Mouse (Mus musculus) limb, embryonic 10.5 days (tissue): ENCODE data around the gene Prokr2. TPM values are rescaled to one million over a fixed set of nuclear protein-coding genes. Genes with fewer than 3 reads are reported as not detected.
"Not testable (repeated sequence)": the region's sequence is repeated elsewhere in the genome, so short reads cannot be mapped to it uniquely, and the experiment has no call there.

Source experiments
- DNase-seq: peaks from one replicate; pipeline ENCODE4 v3.0.0-alpha.2; 2017; ENCODE audit warnings: low spot score
- H3K27ac ChIP-seq: fragments of 300-500 bp; sonication (generic); 2 replicates; pipeline ENCODE4 v1.5.1; 2016; ENCODE audit warnings: mild to moderate bottlenecking
- H3K27me3 ChIP-seq: fragments of 300-500 bp; sonication (generic); 2 replicates; pipeline ENCODE4 v1.6.1; 2016; ENCODE audit warnings: low read depth, mild to moderate bottlenecking; ENCODE audit not compliant: poor library complexity, severe bottlenecking
- H3K36me3 ChIP-seq: fragments of 300-500 bp; sonication (generic); 2 replicates; pipeline ENCODE4 v1.6.1; 2016; ENCODE audit warnings: mild to moderate bottlenecking, moderate library complexity
- H3K4me1 ChIP-seq: fragments of 300-500 bp; sonication (generic); 2 replicates; pipeline ENCODE4 v1.6.1; 2016
- H3K4me3 ChIP-seq: fragments of 300-500 bp; sonication (generic); 2 replicates; pipeline ENCODE4 v1.5.1; 2016; ENCODE audit warnings: mild to moderate bottlenecking, moderate library complexity
- H3K9me3 ChIP-seq: fragments of 300-500 bp; sonication (generic); replicated peaks from 2 replicates; pipeline ENCODE4 v1.6.1; 2016; ENCODE audit warnings: mild to moderate bottlenecking
- WGBS: fragments of 180-500 bp; shearing (Covaris S2); methylation state at CpG from one replicate; pipeline ENCODE4 v1.1.7; 2016; 5-methylcytosine and 5-hydroxymethylcytosine counted together
- polyA plus RNA-seq: library from polyadenylated mRNA; unstranded; fragments of >200 nt; fragmentation: Nextera tagmentation; extraction: Ambion mirVana; gene quantifications from 2 replicates; pipeline ENCODE4 v1.2.1, GENCODE M21; 2016

The Prokr2 gene
- polyA plus RNA-seq, 1 experiment from 2014 or later, result 0.78 TPM

- H3K4me1 ChIP-seq, result peaks cover 7% of the 10 kb centered on the region
- H3K27ac ChIP-seq, result no peak overlapping the region
- WGBS, result 90% methylated on average over 10 of the region's 10 CpGs
- H3K9me3 ChIP-seq, result no peaks in the 10 kb centered on the region
- no peak overlapping the region for H3K4me3 ChIP-seq
- no peaks in the 10 kb centered on the region for H3K27me3 ChIP-seq
- no peak for DNase-seq
- peaks cover 58% of the 10 kb centered on the region for H3K36me3 ChIP-seq
Observed at GRCm38 (mm10) chr2:132293694-132294450, 91.4 kb downstream of the Prokr2 start.

GRCm38 (mm10) chr2:132292083-132292482, 93.2 kb downstream of the Prokr2 start:
- H3K4me1 ChIP-seq, result peaks cover 7% of the 10 kb centered on the region
- 56% methylated on average over 4 of the region's 4 CpGs for WGBS
- no peak for DNase-seq
- H3K27ac ChIP-seq, result no peak overlapping the region
- no peaks in the 10 kb centered on the region for H3K27me3 ChIP-seq
- H3K9me3 ChIP-seq, result no peaks in the 10 kb centered on the region
- H3K4me3 ChIP-seq, result no peak overlapping the region
- H3K36me3 ChIP-seq, result peaks cover 40% of the 10 kb centered on the region

GRCm38 (mm10) chr2:132291265-132291664, 94.0 kb downstream of the Prokr2 start:
- Histone ChIP-seq H3K36me3 (peaks cover 32% of the 10 kb centered on the region), H3K27ac (no peak overlapping the region), H3K4me3 (no peak overlapping the region), H3K9me3 (no peaks in the 10 kb centered on the region), H3K27me3 (no peaks in the 10 kb centered on the region), H3K4me1 (peaks cover 7% of the 10 kb centered on the region)
- no peak for DNase-seq
- WGBS, result 75% methylated on average over 3 of the region's 3 CpGs

- no peak for DNase-seq
- Histone ChIP-seq H3K4me3 (no peak overlapping the region), H3K27ac (no peak overlapping the region), H3K27me3 (no peaks in the 10 kb centered on the region), H3K4me1 (peaks cover 7% of the 10 kb centered on the region), H3K36me3 (peaks cover 27% of the 10 kb centered on the region), H3K9me3 (no peaks in the 10 kb centered on the region)
- WGBS, result 82% methylated on average over 6 of the region's 6 CpGs
Observed at GRCm38 (mm10) chr2:132290808-132291207, 94.4 kb downstream of the Prokr2 start.

GRCm38 (mm10) chr2:132289213-132289612, 96.0 kb downstream of the Prokr2 start:
- H3K9me3 ChIP-seq, H3K4me3 ChIP-seq, DNase-seq, H3K27me3 ChIP-seq, H3K27ac ChIP-seq: not testable (repeated sequence)
- Histone ChIP-seq H3K36me3 (peaks cover 16% of the 10 kb centered on the region), H3K4me1 (peaks cover 10% of the 10 kb centered on the region)
- 85% methylated on average over 5 of the region's 7 CpGs for WGBS

Other genes starting within 250 kb of the Prokr2 start
- 8.1 and 9.8 TPM in 2 replicates for gene Slc23a2, start 240.3 kb downstream of the Prokr2 start, polyA plus RNA-seq
- 38.7 and 45.0 TPM in 2 replicates for gene Tmem230, start 137.6 kb downstream of the Prokr2 start, polyA plus RNA-seq
- gene Pcna, start 132.1 kb downstream of the Prokr2 start, polyA plus RNA-seq, result 401 and 431 TPM in 2 replicates
- 25.8 and 26.7 TPM in 2 replicates for gene Cds2, start 122.3 kb downstream of the Prokr2 start, polyA plus RNA-seq
- 21.9 and 29.4 TPM in 2 replicates for gene Gpcpd1, start 202.3 kb upstream of the Prokr2 start, polyA plus RNA-seq